Mouse (Mus musculus) C2C12 (cell line): ENCODE data around the gene Aicda. TPM values are rescaled to one million over a fixed set of nuclear protein-coding genes. Genes with fewer than 3 reads are reported as not detected.

Experiments used
- H3K27me3 ChIP-seq: one replicate; pipeline ENCODE4 v1.6.1; 2011; ENCODE audit not compliant: control insufficient read depth, insufficient read depth, insufficient read length
- H3K36me3 ChIP-seq: one replicate; pipeline ENCODE4 v1.6.1; 2011; ENCODE audit not compliant: control insufficient read depth, insufficient read depth
- H3K4me3 ChIP-seq: one replicate; pipeline ENCODE4 v1.5.1; 2011; ENCODE audit warnings: mild to moderate bottlenecking, control low read depth; ENCODE audit not compliant: poor library complexity, insufficient read depth, severe bottlenecking
- H3K79me2 ChIP-seq: one replicate; pipeline ENCODE4 v1.6.1; 2011; ENCODE audit not compliant: control insufficient read depth, insufficient read depth
- H3K79me3 ChIP-seq: one replicate; pipeline ENCODE4 v1.6.1; 2011; ENCODE audit warnings: low read depth, control low read depth
- H3ac ChIP-seq: one replicate; pipeline ENCODE3; 2011; ENCODE audit warnings: low read depth; ENCODE audit not compliant: control insufficient read depth, insufficient read length
- CEBPB ChIP-seq: IDR thresholded peaks from one replicate; pipeline ENCODE4 v1.6.1; 2011; ENCODE audit warnings: low read depth, mild to moderate bottlenecking, control low read depth, moderate library complexity
- CTCF ChIP-seq: IDR thresholded peaks from one replicate; pipeline ENCODE4 v1.5.1; 2011; ENCODE audit not compliant: control insufficient read depth, insufficient read depth, insufficient read length
- FOSL1 ChIP-seq: IDR thresholded peaks from one replicate; pipeline ENCODE4 v1.8.0; 2011; ENCODE audit warnings: mild to moderate bottlenecking, low read length; ENCODE audit not compliant: poor library complexity, insufficient read depth, severe bottlenecking
- MAX ChIP-seq: IDR thresholded peaks from one replicate; pipeline ENCODE4 v1.6.1; 2011; ENCODE audit warnings: mild to moderate bottlenecking, control low read depth
- MYOD1 ChIP-seq: IDR thresholded peaks from one replicate; pipeline ENCODE4 v1.6.1; 2011; ENCODE audit warnings: low read depth; ENCODE audit not compliant: control insufficient read depth, insufficient read length
- MYOG ChIP-seq: IDR thresholded peaks from one replicate; pipeline ENCODE4 v1.6.1; 2011; ENCODE audit not compliant: control insufficient read depth, insufficient read length; ENCODE audit errors: extremely low read depth
- USF1 ChIP-seq: IDR thresholded peaks from one replicate; pipeline ENCODE4 v1.6.1; 2011; ENCODE audit warnings: low read depth, mild to moderate bottlenecking, control low read depth, moderate library complexity
- long read RNA-seq, 2 experiments: library from polyadenylated mRNA; unstranded; transcript quantifications; one replicate each; pipeline ENCODE4 v2.0.0; 2019 to 2020
- polyA plus RNA-seq: library from polyadenylated mRNA; unstranded; fragments of >200 nt; fragmentation: generic; extraction: Trizol; gene quantifications from one replicate; pipeline ENCODE4 v1.2.1, GENCODE M21; 2012; ENCODE audit warnings: missing spikeins

Aicda gene
- polyA plus RNA-seq: not detected
- long read RNA-seq, experiment 1: 0 reads
- long read RNA-seq, experiment 2: 0 reads

GRCm38 (mm10) chr6:122553606-122554005 is at the start of gene Aicda:
TSS of gene Aicda (plus strand) at chr6:122553801.
- H3K79me2 ChIP-seq: no peaks in the 10 kb centered on the region
- H3K36me3 ChIP-seq: no peaks in the 10 kb centered on the region
- no peaks in the 10 kb centered on the region for H3K79me3 ChIP-seq
- TF ChIP-seq MAX (no peak), FOSL1 (no peak), MYOD1 (no peak), MYOG (no peak), CEBPB (no peak), USF1 (no peak), CTCF (no peak)
- no peaks in the 10 kb centered on the region for H3K27me3 ChIP-seq
- H3K4me3 ChIP-seq: no peak within 1 kb of the TSS
- no peak within 1 kb of the TSS for H3ac ChIP-seq

GRCm38 (mm10) chr6:122505041-122505440 is 48.6 kb upstream of the Aicda start:
- H3K79me2 ChIP-seq: no peaks in the 10 kb centered on the region
- no peak overlapping the region for H3ac ChIP-seq
- TF ChIP-seq CTCF (no peak), CEBPB (no peak), FOSL1 (no peak), MYOD1 (no peak), USF1 (no peak), MYOG (no peak), MAX (no peak)
- H3K79me3 ChIP-seq: no peaks in the 10 kb centered on the region
- no peaks in the 10 kb centered on the region for H3K27me3 ChIP-seq
- no peaks in the 10 kb centered on the region for H3K36me3 ChIP-seq
- no peak overlapping the region for H3K4me3 ChIP-seq

GRCm38 (mm10) chr6:122505545-122505944 is 48.1 kb upstream of the Aicda start, which contains the start of gene Mfap5:
TSS of gene Mfap5 (plus strand) at chr6:122505845.
- Histone ChIP-seq H3K79me3 (no peaks in the 10 kb centered on the region), H3K4me3 (no peak within 1 kb of the TSS), H3K36me3 (no peaks in the 10 kb centered on the region), H3K79me2 (no peaks in the 10 kb centered on the region), H3ac (no peak within 1 kb of the TSS), H3K27me3 (no peaks in the 10 kb centered on the region)
- TF ChIP-seq MYOD1 (no peak), USF1 (no peak), CEBPB (no peak), MYOG (no peak)

GRCm38 (mm10) chr6:122508494-122508893 is 45.1 kb upstream of the Aicda start:
- Histone ChIP-seq H3K79me2 (no peaks in the 10 kb centered on the region), H3K36me3 (no peaks in the 10 kb centered on the region), H3K27me3 (no peaks in the 10 kb centered on the region), H3K4me3 (no peak overlapping the region), H3K79me3 (no peaks in the 10 kb centered on the region), H3ac (no peak overlapping the region)
- TF ChIP-seq MYOD1: no peak
- TF ChIP-seq FOSL1: no peak
- no peak for TF ChIP-seq MYOG
- TF ChIP-seq CEBPB: no peak

- TF ChIP-seq MAX (no peak), FOSL1 (no peak), MYOG (no peak), CTCF (no peak), USF1 (no peak), MYOD1 (no peak), CEBPB (no peak)
- Histone ChIP-seq H3K36me3 (no peaks in the 10 kb centered on the region), H3K79me3 (no peaks in the 10 kb centered on the region), H3ac (no peak overlapping the region), H3K4me3 (no peak overlapping the region), H3K79me2 (no peaks in the 10 kb centered on the region), H3K27me3 (no peaks in the 10 kb centered on the region)
These were observed 40.4 kb upstream of the Aicda start for GRCm38 (mm10) chr6:122512914-122513878.
